Mouse (Mus musculus) limb, embryonic 14.5 days (tissue): ENCODE results near the gene Larp4b. TPM values are rescaled to one million over a fixed set of nuclear protein-coding genes. Genes with fewer than 3 reads are reported as not detected.

ENCODE experiments used
- ATAC-seq: fragments of 200-750 bp; cut with Nextera tagmentation; 2 replicates; pipeline ENCODE4 v1.8.0; 2017; ENCODE audit warnings: low read depth, moderate number of reproducible peaks, moderate TSS enrichment; ENCODE audit not compliant: low FRiP score
- DNase-seq: peaks from one replicate; pipeline ENCODE4 v3.0.0-alpha.2; 2015; ENCODE audit warnings: low spot score
- H3K27ac ChIP-seq: fragments of 300-500 bp; sonication (generic); replicated peaks from 2 replicates; pipeline ENCODE4 v1.5.1; 2014; ENCODE audit warnings: low read depth, mild to moderate bottlenecking, low read length, moderate library complexity, mixed read lengths
- H3K27me3 ChIP-seq: fragments of 300-500 bp; sonication (generic); 2 replicates; pipeline ENCODE4 v1.6.1; 2014; ENCODE audit warnings: low read length, mixed read lengths; ENCODE audit not compliant: control insufficient read depth, insufficient read depth
- H3K36me3 ChIP-seq: fragments of 300-500 bp; sonication (generic); 2 replicates; pipeline ENCODE4 v1.6.1; 2014; ENCODE audit warnings: mild to moderate bottlenecking, low read length, moderate library complexity, mixed read lengths; ENCODE audit not compliant: control insufficient read depth, insufficient read depth
- H3K4me1 ChIP-seq: fragments of 300-500 bp; sonication (generic); 2 replicates; pipeline ENCODE4 v1.6.1; 2014; ENCODE audit warnings: antibody characterized with exemption, low read length, mixed read lengths; ENCODE audit not compliant: control insufficient read depth, insufficient read depth
- H3K4me2 ChIP-seq: fragments of 300-500 bp; sonication (generic); replicated peaks from 2 replicates; pipeline ENCODE4 v1.6.1; 2014; ENCODE audit warnings: low read depth, mild to moderate bottlenecking, low read length, moderate library complexity; ENCODE audit not compliant: severe bottlenecking
- H3K4me3 ChIP-seq: fragments of 300-500 bp; sonication (generic); replicated peaks from 2 replicates; pipeline ENCODE4 v1.5.1; 2014; ENCODE audit warnings: low read length
- H3K9ac ChIP-seq: fragments of 300-500 bp; sonication (generic); 2 replicates; pipeline ENCODE4 v1.6.1; 2014; ENCODE audit warnings: mild to moderate bottlenecking, low read depth, low read length, moderate library complexity; ENCODE audit not compliant: severe bottlenecking
- H3K9me3 ChIP-seq: fragments of 300-500 bp; sonication (generic); 2 replicates; pipeline ENCODE4 v1.6.1; 2016; ENCODE audit warnings: low read length; ENCODE audit not compliant: control insufficient read depth
- POLR2A ChIP-seq: fragments of 200-500 bp; IDR thresholded peaks from 2 replicates; pipeline ENCODE4 v1.8.0; 2012; ENCODE audit warnings: inconsistent platforms, mild to moderate bottlenecking, moderate library complexity, borderline replicate concordance; ENCODE audit not compliant: insufficient read depth, insufficient read length; ENCODE audit errors: extremely low read depth
- WGBS: fragments of 180-500 bp; shearing (Covaris S2); extraction: QIAGEN DNeasy Blood & Tissue Kit; methylation state at CpG from one replicate; pipeline ENCODE4 v1.1.7; 2014; 5-methylcytosine and 5-hydroxymethylcytosine counted together
- polyA plus RNA-seq, 2 experiments: library from polyadenylated mRNA; depleted of rRNA in 1 of 2; stranded (reverse) in 1 of 2; unstranded in 1 of 2; fragments of >200 nt; fragmentation: Nextera tagmentation in 1 of 2; extraction: Ambion mirVana in 1 of 2; gene quantifications; 2 replicates each; pipeline versions ENCODE4 v1.2.1 to v1.2.3; 2012 to 2014

Gene Larp4b
- polyA plus RNA-seq, 2 experiments = 23.9 to 40.0 TPM

DNA sequence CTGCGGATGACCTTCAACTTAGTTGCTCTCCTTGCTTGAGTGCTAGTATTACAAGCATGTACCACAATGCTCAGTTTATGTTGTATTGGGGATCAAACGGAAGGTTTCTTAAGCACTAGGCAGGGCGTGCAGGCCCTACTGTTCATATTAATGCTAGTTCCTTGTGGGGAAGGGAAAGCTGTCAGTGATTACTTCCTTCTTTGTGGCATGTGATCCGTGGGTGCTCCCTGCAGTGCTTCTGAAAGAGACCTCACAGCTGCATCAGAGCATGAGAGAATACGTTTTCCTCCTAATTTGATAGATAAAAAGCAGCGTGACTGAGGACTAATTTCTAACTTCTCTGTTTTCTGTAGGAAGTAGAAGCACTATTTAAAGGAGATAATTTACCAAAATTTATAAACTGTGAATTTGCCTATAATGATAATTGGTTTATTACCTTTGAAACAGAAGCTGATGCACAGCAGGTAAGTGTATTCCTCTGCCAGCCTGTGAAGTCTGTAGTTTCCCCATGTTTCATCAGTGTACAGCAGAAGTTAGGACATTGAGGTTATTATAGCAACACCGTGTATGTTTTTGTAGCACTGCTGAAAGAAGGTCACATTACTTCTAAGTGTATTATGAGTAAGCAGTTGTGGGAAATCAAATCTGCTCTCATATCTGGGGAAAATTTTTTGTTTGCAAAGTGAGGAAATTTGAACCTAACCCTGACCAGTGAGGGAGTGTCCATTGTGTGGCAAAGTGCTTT, 56.0 kb downstream of the Larp4b start:
- DNase-seq (no peak), ATAC-seq (no peak)
- no peak overlapping the region for H3K4me2 ChIP-seq
- no peak for TF ChIP-seq POLR2A
- H3K9ac ChIP-seq = no peak overlapping the region
- H3K4me1 ChIP-seq = no peaks in the 10 kb centered on the region
- no peak overlapping the region for H3K27ac ChIP-seq
- no peaks in the 10 kb centered on the region for H3K9me3 ChIP-seq
- 66% methylated on average over 7 of the region's 7 CpGs for WGBS
- no peak overlapping the region for H3K4me3 ChIP-seq
- no peaks in the 10 kb centered on the region for H3K27me3 ChIP-seq
- H3K36me3 ChIP-seq = peaks cover 61% of the 10 kb centered on the region

GRCm38 (mm10) chr13:9151100-9151499, 57.4 kb downstream of the Larp4b start:
- no peak overlapping the region for H3K9ac ChIP-seq
- H3K4me3 ChIP-seq = no peak overlapping the region
- H3K36me3 ChIP-seq = peaks cover 64% of the 10 kb centered on the region
- no peak for TF ChIP-seq POLR2A
- DNase-seq = no peak
- no peaks in the 10 kb centered on the region for H3K27me3 ChIP-seq
- H3K4me2 ChIP-seq = no peak overlapping the region
- WGBS = 55% methylated on average over 6 of the region's 6 CpGs
- no peaks in the 10 kb centered on the region for H3K9me3 ChIP-seq
- H3K4me1 ChIP-seq = no peaks in the 10 kb centered on the region
- no peak overlapping the region for H3K27ac ChIP-seq
- ATAC-seq = no peak

DNA sequence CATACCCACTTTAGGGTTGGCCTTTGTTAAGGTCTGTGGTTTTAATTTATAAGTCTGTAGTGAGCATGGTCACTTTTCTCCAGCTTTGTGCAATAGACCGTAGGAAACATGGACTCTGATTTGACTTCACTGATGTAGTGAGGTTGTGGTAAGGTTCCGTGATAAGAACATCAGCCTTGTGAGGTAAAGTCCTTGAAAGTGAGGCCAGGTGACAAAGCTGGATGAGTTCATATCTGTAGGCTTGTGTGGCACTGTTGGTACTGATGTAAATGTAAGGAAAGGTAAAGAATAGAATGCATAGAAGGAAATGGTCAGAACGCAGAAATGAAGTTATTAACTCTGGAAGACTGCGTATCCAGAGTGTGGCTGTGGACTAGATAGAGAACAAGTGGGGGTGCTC, 57.9 kb downstream of the Larp4b start:
- 90% methylated on average over 4 of the region's 4 CpGs for WGBS
- no peaks in the 10 kb centered on the region for H3K9me3 ChIP-seq
- TF ChIP-seq POLR2A = no peak
- H3K4me1 ChIP-seq = no peaks in the 10 kb centered on the region
- H3K36me3 ChIP-seq = peaks cover 65% of the 10 kb centered on the region
- no peaks in the 10 kb centered on the region for H3K27me3 ChIP-seq
- no peak overlapping the region for H3K4me2 ChIP-seq
- no peak overlapping the region for H3K4me3 ChIP-seq
- DNase-seq (no peak), ATAC-seq (no peak)
- H3K27ac ChIP-seq = no peak overlapping the region
- no peak overlapping the region for H3K9ac ChIP-seq

DNA sequence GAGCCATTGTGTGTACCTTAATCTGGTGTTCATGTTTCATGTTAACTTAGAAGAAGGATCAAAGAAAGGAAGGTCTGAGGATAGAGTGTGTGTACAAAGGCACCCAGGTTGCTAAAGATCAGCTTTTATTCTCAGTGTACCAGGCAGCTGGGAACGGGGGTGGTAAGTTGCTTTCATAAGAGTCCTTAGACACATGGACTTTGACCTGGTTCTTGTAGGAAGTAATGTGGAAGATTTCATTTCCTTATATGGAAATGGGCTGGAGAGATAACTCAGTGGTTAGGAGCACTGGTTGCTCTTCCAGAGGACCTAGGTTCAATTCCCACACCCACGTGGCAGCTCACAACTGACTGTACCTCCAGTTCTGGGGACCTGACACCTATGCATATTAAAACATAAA, 58.6 kb downstream of the Larp4b start:
- H3K36me3 ChIP-seq = peaks cover 66% of the 10 kb centered on the region
- no peaks in the 10 kb centered on the region for H3K27me3 ChIP-seq

DNA sequence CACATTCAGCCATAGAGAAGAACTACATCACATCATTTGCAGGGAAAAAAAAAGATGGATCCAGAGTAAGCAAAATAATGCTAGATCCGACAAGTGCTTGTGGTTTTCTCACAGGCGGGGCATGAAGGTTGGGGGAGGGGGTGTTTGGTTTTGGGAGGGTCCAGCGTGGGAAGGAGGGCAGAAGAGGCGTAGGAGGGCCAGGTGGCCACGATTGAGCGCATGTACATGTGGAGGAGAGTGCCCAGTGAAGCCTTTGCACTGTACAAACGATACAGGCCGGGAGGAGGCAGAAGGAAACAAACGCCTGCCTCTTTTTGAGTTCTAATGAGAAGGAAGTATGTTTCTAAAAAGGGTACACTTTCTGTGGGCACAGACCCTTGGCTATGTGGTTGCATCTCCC, 60.1 kb downstream of the Larp4b start:
- Histone ChIP-seq H3K27ac (no peak overlapping the region), H3K4me1 (no peaks in the 10 kb centered on the region), H3K9ac (no peak overlapping the region), H3K36me3 (peaks cover 69% of the 10 kb centered on the region), H3K9me3 (no peaks in the 10 kb centered on the region), H3K27me3 (no peaks in the 10 kb centered on the region), H3K4me2 (no peak overlapping the region), H3K4me3 (no peak overlapping the region)
- TF ChIP-seq POLR2A = no peak
- ATAC-seq (no peak), DNase-seq (no peak)
- 86% methylated on average over 9 of the region's 9 CpGs for WGBS

More for the DNA sequence above, 58.6 kb downstream of the Larp4b start:
- 91% methylated on average over 2 of the region's 2 CpGs for WGBS
- TF ChIP-seq POLR2A = no peak
- Histone ChIP-seq H3K27ac (no peak overlapping the region), H3K9ac (no peak overlapping the region), H3K4me3 (no peak overlapping the region), H3K4me1 (no peaks in the 10 kb centered on the region), H3K4me2 (no peak overlapping the region), H3K9me3 (no peaks in the 10 kb centered on the region)
- ATAC-seq (no peak), DNase-seq (no peak)
